ENCODE assay signal across 8 mouse cellular contexts in the genomic region with DNA sequence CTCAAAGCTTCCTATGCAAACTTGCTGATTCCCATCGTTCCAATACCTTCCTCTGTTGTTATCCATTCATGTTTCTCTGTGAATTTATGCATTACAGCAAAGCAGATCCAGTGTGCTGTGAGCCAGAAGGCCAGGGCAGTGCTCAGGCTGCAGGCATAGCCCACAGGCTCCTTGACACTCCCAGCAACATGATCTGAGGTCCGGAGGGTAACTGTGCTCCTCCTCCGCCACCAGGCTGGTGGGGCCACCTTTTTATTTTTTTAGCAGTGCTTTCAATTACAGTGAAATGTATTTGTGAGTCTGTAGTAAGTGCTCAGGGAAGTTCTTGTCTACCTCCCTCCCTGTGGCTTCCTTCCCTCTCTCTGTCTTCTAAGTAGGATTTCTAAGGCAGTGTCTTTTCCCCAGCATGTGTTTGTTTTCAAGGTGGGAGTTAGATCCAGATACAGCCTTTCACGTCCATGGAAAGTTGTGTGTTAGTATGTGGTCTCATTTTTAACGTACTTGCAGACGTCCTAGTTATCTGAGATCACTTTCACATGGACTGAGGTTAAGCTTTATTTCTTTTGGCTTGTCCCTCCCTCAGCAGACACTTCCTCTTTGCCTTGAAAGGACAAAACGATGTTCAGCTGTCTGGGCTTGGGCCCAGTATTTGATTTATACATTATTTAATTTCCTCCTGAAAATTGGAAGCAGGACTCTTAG.
DNase-seq lines count a peak whose midpoint lies in the region; ATAC-seq lines count a peak whose summit lies in the region.

No protein-coding gene starts in this region.

- peaks cover 10% of the 10 kb centered on the region for H3K4me1 ChIP-seq in lung, embryonic 16.5 days (replicated peaks; ENCODE audit: control insufficient read depth, insufficient read depth, low read length)
- peaks cover 19% of the 10 kb centered on the region for H3K4me1 ChIP-seq in stomach, embryonic 16.5 days (ENCODE audit: control insufficient read depth, insufficient read depth, low read length)

- no peaks in the 10 kb centered on the region for H3K36me3 ChIP-seq in lung, embryonic 16.5 days (ENCODE audit: control insufficient read depth, insufficient read depth, low read length)
- H3K36me3 ChIP-seq in stomach, embryonic 16.5 days (ENCODE audit: control insufficient read depth, insufficient read depth, low read length): no peaks in the 10 kb centered on the region

- H3K27ac ChIP-seq in lung, embryonic 16.5 days (ENCODE audit: low read length): peak overlapping the region; percentile 65
- peak overlapping the region; percentile 92 for H3K27ac ChIP-seq in stomach, embryonic 16.5 days (ENCODE audit: low read length)

- H3K4me3 ChIP-seq in lung, embryonic 16.5 days (ENCODE audit: low read length): no peak overlapping the region
- no peak overlapping the region for H3K4me3 ChIP-seq in stomach, embryonic 16.5 days (replicated peaks; ENCODE audit: low read length)

- no peak for DNase-seq in lung, postnatal 36 days
- DNase-seq in kidney, postnatal 10 days: peak; percentile 39
- no peak for DNase-seq in right cerebral cortex, adult 2 months (ENCODE audit: low spot score in 2 of 2)
- DNase-seq in c-Kit-positive CD71-positive TER-119-positive erythroid progenitor cells, embryonic 14.5 days (ENCODE audit: low spot score): no peak
- no peak for DNase-seq in gastrocnemius, adult 8-10 months (ENCODE audit: low spot score in 2 of 2)

- H3K9me3 ChIP-seq in lung, embryonic 16.5 days (ENCODE audit: control insufficient read depth, low read length): no peaks in the 10 kb centered on the region
- H3K9me3 ChIP-seq in stomach, embryonic 16.5 days (replicated peaks; ENCODE audit: control insufficient read depth, low read length): no peaks in the 10 kb centered on the region

- H3K27me3 ChIP-seq in lung, embryonic 16.5 days (ENCODE audit: control insufficient read depth, insufficient read depth, low read depth, low read length): no peaks in the 10 kb centered on the region
- no peaks in the 10 kb centered on the region for H3K27me3 ChIP-seq in stomach, embryonic 16.5 days (ENCODE audit: control insufficient read depth, insufficient read depth, low read length)

- H3K4me2 ChIP-seq in lung, embryonic 16.5 days (ENCODE audit: low read depth, low read length): no peak overlapping the region; the same call in 1 of the 2 replicates
- peak overlapping the region; percentile 27 for H3K4me2 ChIP-seq in stomach, embryonic 16.5 days (ENCODE audit: low read depth, low read length)

- peak; percentile 52 for ATAC-seq in lung, embryonic 16.5 days (ENCODE audit: low read depth)
- peak; percentile 56; the same call in 1 of the 2 replicates for ATAC-seq in granulocyte monocyte progenitor cell, adult 5-6 weeks (replicated peaks; ENCODE audit: poor library complexity, severe bottlenecking)
- ATAC-seq in stomach, embryonic 16.5 days (ENCODE audit: insufficient read depth, low FRiP score): peak; percentile 65; the same call in 1 of the 2 replicates

- WGBS in lung, embryonic 16.5 days: 20% methylated on average over 7 of the region's 7 CpGs
- WGBS in stomach, embryonic 16.5 days: 22% methylated on average over 7 of the region's 7 CpGs

- H3K9ac ChIP-seq in lung, embryonic 16.5 days (ENCODE audit: low read length): no peak overlapping the region
- peak overlapping the region; percentile 26; the same call in 1 of the 2 replicates for H3K9ac ChIP-seq in stomach, embryonic 16.5 days (ENCODE audit: low read length)
